Mouse (Mus musculus): ENCODE data around the gene Prune1. TPM values are rescaled to one million over a fixed set of nuclear protein-coding genes. Genes with fewer than 3 reads are reported as not detected.
"Not testable (repeated sequence)": the region's sequence is repeated elsewhere in the genome, so short reads cannot be mapped to it uniquely, and the experiment has no call there.

Gene Prune1
- polyA plus RNA-seq, 1 experiment from 2014 or later, result 19.8 TPM

GRCm38 (mm10) chr3:95224295-95224694 is 57.6 kb downstream of the Prune1 start:
- Histone ChIP-seq H3K36me3 (ENCODE audit: control insufficient read depth, insufficient read depth, low read length) (peaks cover 21% of the 10 kb centered on the region), H3K9ac (ENCODE audit: low read depth, low read length) (no peak overlapping the region)

GRCm38 (mm10) chr3:95223041-95223440 is 58.8 kb downstream of the Prune1 start:
- ATAC-seq (replicated peaks; ENCODE audit: low FRiP score) (no peak), DNase-seq (ENCODE audit: low spot score) (no peak)
- no peaks in the 10 kb centered on the region for H3K9me3 ChIP-seq (ENCODE audit: control insufficient read depth, low read length)
- H3K27me3 ChIP-seq (replicated peaks; ENCODE audit: control insufficient read depth, insufficient read depth, low read length), result no peaks in the 10 kb centered on the region
- no peak overlapping the region for H3K27ac ChIP-seq (ENCODE audit: low read depth, low read length)
- no peak overlapping the region for H3K4me2 ChIP-seq
- H3K4me1 ChIP-seq (replicated peaks; ENCODE audit: control insufficient read depth, insufficient read depth, low read length), result 0 out of 2 replicates have a peak, but pooled peaks cover 2% of the 10 kb centered on the region
- no peak overlapping the region for H3K9ac ChIP-seq (ENCODE audit: low read depth, low read length)
- no peak overlapping the region for H3K4me3 ChIP-seq (ENCODE audit: low read depth, low read length)
- 98% methylated on average over 2 of the region's 2 CpGs for WGBS
- peaks cover 21% of the 10 kb centered on the region for H3K36me3 ChIP-seq (ENCODE audit: control insufficient read depth, insufficient read depth, low read length)

More at GRCm38 (mm10) chr3:95224295-95224694, 57.6 kb downstream of the Prune1 start:
- no peak overlapping the region for H3K4me3 ChIP-seq (ENCODE audit: low read depth, low read length)
- H3K4me1 ChIP-seq (replicated peaks; ENCODE audit: control insufficient read depth, insufficient read depth, low read length), result 0 out of 2 replicates have a peak, but pooled peaks cover 2% of the 10 kb centered on the region
- ATAC-seq (replicated peaks; ENCODE audit: low FRiP score) (no peak), DNase-seq (ENCODE audit: low spot score) (no peak)
- no peak overlapping the region for H3K27ac ChIP-seq (ENCODE audit: low read depth, low read length)
- no peaks in the 10 kb centered on the region for H3K9me3 ChIP-seq (ENCODE audit: control insufficient read depth, low read length)
- WGBS, result 52% methylated on average over 6 of the region's 6 CpGs
- H3K27me3 ChIP-seq (replicated peaks; ENCODE audit: control insufficient read depth, insufficient read depth, low read length), result no peaks in the 10 kb centered on the region
- no peak overlapping the region for H3K4me2 ChIP-seq

- H3K27me3 ChIP-seq (replicated peaks; ENCODE audit: control insufficient read depth, insufficient read depth, low read length), result no peaks in the 10 kb centered on the region
- peak; percentile 55 for DNase-seq (ENCODE audit: low spot score)
- peak overlapping the region; percentile 94 for H3K9ac ChIP-seq (ENCODE audit: low read depth, low read length)
- peak overlapping the region; percentile 96 for H3K27ac ChIP-seq (ENCODE audit: low read depth, low read length)
- H3K4me1 ChIP-seq (replicated peaks; ENCODE audit: control insufficient read depth, insufficient read depth, low read length), result peaks cover 6% of the 10 kb centered on the region
- WGBS, result 56% methylated on average over 6 of the region's 6 CpGs
- H3K4me3 ChIP-seq (ENCODE audit: low read depth, low read length), result peak overlapping the region; percentile 77
- H3K36me3 ChIP-seq (ENCODE audit: control insufficient read depth, insufficient read depth, low read length), result peaks cover 17% of the 10 kb centered on the region
- peak; percentile 8; the same call in 1 of the 2 replicates for ATAC-seq (replicated peaks; ENCODE audit: low FRiP score)
- peak overlapping the region; percentile 73 for H3K4me2 ChIP-seq
- no peaks in the 10 kb centered on the region for H3K9me3 ChIP-seq (ENCODE audit: control insufficient read depth, low read length)
These were observed 63.3 kb downstream of the Prune1 start for GRCm38 (mm10) chr3:95218466-95219137.

GRCm38 (mm10) chr3:95217255-95218134 is 64.4 kb downstream of the Prune1 start, which contains the start of gene Gabpb2:
Gene Gabpb2, minus strand, starts transcription at chr3:95217916.
- ATAC-seq (replicated peaks; ENCODE audit: low FRiP score) (peak; percentile 86), DNase-seq (ENCODE audit: low spot score) (peak; percentile 96)
- H3K36me3 ChIP-seq (ENCODE audit: control insufficient read depth, insufficient read depth, low read length), result peaks cover 15% of the 10 kb centered on the region
- no peaks in the 10 kb centered on the region for H3K27me3 ChIP-seq (replicated peaks; ENCODE audit: control insufficient read depth, insufficient read depth, low read length)
- peak within 1 kb of the TSS; percentile 94 for H3K9ac ChIP-seq (ENCODE audit: low read depth, low read length)
- H3K4me2 ChIP-seq, result peak within 1 kb of the TSS; percentile 73
- H3K4me3 ChIP-seq (ENCODE audit: low read depth, low read length), result peak within 1 kb of the TSS; percentile 77
- H3K4me1 ChIP-seq (replicated peaks; ENCODE audit: control insufficient read depth, insufficient read depth, low read length), result peaks cover 6% of the 10 kb centered on the region
- WGBS, result under 1% methylated on average over 56 of the region's 56 CpGs
- H3K9me3 ChIP-seq (ENCODE audit: control insufficient read depth, low read length), result no peaks in the 10 kb centered on the region
- peak within 1 kb of the TSS; percentile 96 for H3K27ac ChIP-seq (ENCODE audit: low read depth, low read length)

GRCm38 (mm10) chr3:95216655-95217254 is 65.1 kb downstream of the Prune1 start:
- peaks cover 15% of the 10 kb centered on the region for H3K36me3 ChIP-seq (ENCODE audit: control insufficient read depth, insufficient read depth, low read length)

GRCm38 (mm10) chr3:95213609-95213975 is 68.3 kb downstream of the Prune1 start:
- Histone ChIP-seq H3K27ac (ENCODE audit: low read depth, low read length) (peak overlapping the region; percentile 4; the same call in 1 of the 2 replicates), H3K27me3 (replicated peaks; ENCODE audit: control insufficient read depth, insufficient read depth, low read length) (no peaks in the 10 kb centered on the region), H3K36me3 (ENCODE audit: control insufficient read depth, insufficient read depth, low read length) (peaks cover 5% of the 10 kb centered on the region; the same call in 1 of the 2 replicates), H3K4me2 (no peak overlapping the region), H3K4me1 (replicated peaks; ENCODE audit: control insufficient read depth, insufficient read depth, low read length) (peaks cover 6% of the 10 kb centered on the region), H3K9ac (ENCODE audit: low read depth, low read length) (no peak overlapping the region), H3K4me3 (ENCODE audit: low read depth, low read length) (no peak overlapping the region), H3K9me3 (ENCODE audit: control insufficient read depth, low read length) (no peaks in the 10 kb centered on the region)
- DNase-seq (ENCODE audit: low spot score), result no peak
- ATAC-seq (replicated peaks; ENCODE audit: low FRiP score), result no peak
- WGBS, result 97% methylated on average over 1 of the region's 1 CpGs

More at GRCm38 (mm10) chr3:95216655-95217254, 65.1 kb downstream of the Prune1 start:
- H3K9me3 ChIP-seq (ENCODE audit: control insufficient read depth, low read length), result no peaks in the 10 kb centered on the region
- H3K4me3 ChIP-seq (ENCODE audit: low read depth, low read length), result peak overlapping the region; percentile 77
- no peaks in the 10 kb centered on the region for H3K27me3 ChIP-seq (replicated peaks; ENCODE audit: control insufficient read depth, insufficient read depth, low read length)
- DNase-seq (ENCODE audit: low spot score) (no peak), ATAC-seq (replicated peaks; ENCODE audit: low FRiP score) (no peak; the same call in 1 of the 2 replicates)
- H3K27ac ChIP-seq (ENCODE audit: low read depth, low read length), result peak overlapping the region; percentile 96
- H3K4me1 ChIP-seq (replicated peaks; ENCODE audit: control insufficient read depth, insufficient read depth, low read length), result peaks cover 6% of the 10 kb centered on the region
- peak overlapping the region; percentile 73 for H3K4me2 ChIP-seq
- WGBS, result 26% methylated on average over 4 of the region's 4 CpGs
- H3K9ac ChIP-seq (ENCODE audit: low read depth, low read length), result peak overlapping the region; percentile 94

- not testable (repeated sequence) for DNase-seq (ENCODE audit: low spot score); H3K4me2 ChIP-seq; H3K9me3 ChIP-seq (ENCODE audit: control insufficient read depth, low read length); H3K4me3 ChIP-seq (ENCODE audit: low read depth, low read length); H3K4me1 ChIP-seq (replicated peaks; ENCODE audit: control insufficient read depth, insufficient read depth, low read length); H3K9ac ChIP-seq (ENCODE audit: low read depth, low read length); H3K27ac ChIP-seq (ENCODE audit: low read depth, low read length); H3K36me3 ChIP-seq (ENCODE audit: control insufficient read depth, insufficient read depth, low read length); ATAC-seq (replicated peaks; ENCODE audit: low FRiP score); H3K27me3 ChIP-seq (replicated peaks; ENCODE audit: control insufficient read depth, insufficient read depth, low read length)
- 92% methylated on average over 7 of the region's 10 CpGs for WGBS
These were observed 68.8 kb downstream of the Prune1 start for GRCm38 (mm10) chr3:95212889-95213608.

- WGBS, result 93% methylated on average over 2 of the region's 2 CpGs
- Histone ChIP-seq H3K4me3 (ENCODE audit: low read depth, low read length) (no peak overlapping the region), H3K36me3 (ENCODE audit: control insufficient read depth, insufficient read depth, low read length) (peaks cover 16% of the 10 kb centered on the region), H3K4me1 (replicated peaks; ENCODE audit: control insufficient read depth, insufficient read depth, low read length) (no peaks in the 10 kb centered on the region), H3K27ac (ENCODE audit: low read depth, low read length) (no peak overlapping the region), H3K9me3 (ENCODE audit: control insufficient read depth, low read length) (no peaks in the 10 kb centered on the region), H3K9ac (ENCODE audit: low read depth, low read length) (no peak overlapping the region), H3K4me2 (no peak overlapping the region), H3K27me3 (replicated peaks; ENCODE audit: control insufficient read depth, insufficient read depth, low read length) (no peaks in the 10 kb centered on the region)
- no peak for ATAC-seq (replicated peaks; ENCODE audit: low FRiP score)
- no peak for DNase-seq (ENCODE audit: low spot score)
These were observed 71.3 kb downstream of the Prune1 start for GRCm38 (mm10) chr3:95210585-95210984.

All from liver, embryonic 11.5 days (tissue).